Mouse (Mus musculus): ENCODE measurements around the gene Arhgap22. TPM values are rescaled to one million over a fixed set of nuclear protein-coding genes. Genes with fewer than 3 reads are reported as not detected.

Gene Arhgap22
- polyA plus RNA-seq, 1 experiment from 2014 or later = 4.5 TPM

DNA sequence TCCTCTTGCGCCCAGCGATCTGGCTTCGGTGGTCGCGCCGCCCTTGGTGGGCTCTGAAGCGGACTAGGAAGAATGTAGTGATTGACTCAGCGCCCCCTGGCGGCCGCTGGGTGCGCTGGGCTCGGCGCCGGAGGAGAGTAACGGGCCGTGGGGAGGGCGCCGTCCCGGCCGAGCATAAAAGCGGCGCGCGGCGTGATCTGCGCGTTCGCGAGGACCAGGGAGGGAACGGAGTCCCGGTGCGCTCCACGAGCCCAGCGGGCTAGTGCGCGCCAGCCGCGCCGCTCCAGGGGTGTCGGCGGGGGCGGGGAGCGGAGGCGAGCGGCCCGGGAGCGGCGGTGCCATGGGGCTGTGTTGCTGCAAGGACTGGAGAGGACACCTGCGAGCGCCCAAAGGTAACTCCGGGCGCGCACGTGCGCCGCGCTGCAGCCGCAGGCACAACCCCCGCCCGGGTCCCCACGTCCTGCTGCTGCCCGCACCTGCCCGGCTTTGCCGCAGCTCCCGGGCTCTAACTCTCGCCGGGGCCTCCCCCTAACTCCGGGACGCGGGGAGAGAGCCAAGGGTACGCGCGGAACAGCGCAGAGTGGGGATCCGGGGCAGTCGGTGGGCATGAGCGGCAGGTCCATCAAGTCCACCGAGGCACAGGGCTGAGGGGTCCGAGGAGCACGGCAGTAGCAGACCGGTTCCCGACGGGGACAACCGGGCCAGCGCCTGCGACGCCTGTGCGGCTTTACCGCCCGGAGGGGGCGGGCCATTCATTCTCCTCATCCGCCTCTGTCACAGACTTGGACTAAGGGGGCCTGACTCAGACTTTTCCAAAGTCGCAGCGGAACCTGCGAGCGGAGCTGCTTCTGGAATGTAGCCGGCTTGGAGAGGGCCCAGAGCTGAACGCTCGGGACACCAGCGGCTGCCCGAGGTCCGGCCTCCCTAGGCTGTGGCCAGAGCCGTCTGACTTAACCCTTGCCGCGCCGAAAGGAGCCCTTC, 106.0 kb downstream of the Arhgap22 start:
- Histone ChIP-seq H3K4me2 (peak overlapping the region; percentile 100), H3K9ac (ENCODE audit: low read depth, low read length) (peak overlapping the region; percentile 69), H3K27ac (ENCODE audit: low read depth, low read length) (no peak overlapping the region), H3K36me3 (ENCODE audit: control insufficient read depth, insufficient read depth, low read length) (no peaks in the 10 kb centered on the region), H3K4me3 (ENCODE audit: low read depth, low read length) (peak overlapping the region; percentile 70), H3K4me1 (ENCODE audit: control insufficient read depth, insufficient read depth, low read length) (peaks cover 12% of the 10 kb centered on the region), H3K27me3 (ENCODE audit: control insufficient read depth, insufficient read depth, low read length) (peaks cover 24% of the 10 kb centered on the region; the same call in 1 of the 2 replicates), H3K9me3 (replicated peaks; ENCODE audit: control insufficient read depth, low read length) (no peaks in the 10 kb centered on the region)
- peak; percentile 37 for ATAC-seq (replicated peaks; ENCODE audit: insufficient number of reproducible peaks, low FRiP score, low TSS enrichment)
- WGBS (ENCODE audit: insufficient replicate concordance) = under 1% methylated on average over 106 of the region's 106 CpGs

DNA sequence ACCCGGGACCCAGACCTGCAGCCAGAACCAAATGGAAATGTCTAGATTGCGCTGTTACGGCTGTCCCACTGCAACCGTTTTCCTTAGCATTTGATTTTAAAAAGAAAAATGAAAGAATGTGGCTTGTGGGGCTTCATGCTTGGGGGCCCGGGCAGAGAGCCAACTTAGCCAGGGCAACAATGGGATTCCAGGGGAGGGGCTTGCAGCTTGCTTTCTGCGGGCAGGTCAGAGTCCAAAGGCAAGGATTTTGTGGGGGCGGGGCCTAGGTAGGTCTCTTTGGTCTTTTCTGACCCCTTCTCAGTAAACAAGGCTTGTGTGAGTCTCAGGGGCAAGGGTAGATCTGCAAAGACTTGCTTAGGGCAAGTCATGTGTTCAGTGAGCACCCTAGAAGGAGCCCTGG, 107.0 kb downstream of the Arhgap22 start:
- no peak overlapping the region for H3K27ac ChIP-seq (ENCODE audit: low read depth, low read length)
- peaks cover 12% of the 10 kb centered on the region for H3K4me1 ChIP-seq (ENCODE audit: control insufficient read depth, insufficient read depth, low read length)
- WGBS (ENCODE audit: insufficient replicate concordance) = 10% methylated on average over 7 of the region's 7 CpGs
- H3K9me3 ChIP-seq (replicated peaks; ENCODE audit: control insufficient read depth, low read length) = no peaks in the 10 kb centered on the region
- peak overlapping the region; percentile 70 for H3K4me3 ChIP-seq (ENCODE audit: low read depth, low read length)
- no peak overlapping the region for H3K9ac ChIP-seq (ENCODE audit: low read depth, low read length)
- peaks cover 21% of the 10 kb centered on the region; the same call in 1 of the 2 replicates for H3K27me3 ChIP-seq (ENCODE audit: control insufficient read depth, insufficient read depth, low read length)
- no peak for ATAC-seq (replicated peaks; ENCODE audit: insufficient number of reproducible peaks, low FRiP score, low TSS enrichment)
- H3K4me2 ChIP-seq = peak overlapping the region; percentile 100
- no peaks in the 10 kb centered on the region for H3K36me3 ChIP-seq (ENCODE audit: control insufficient read depth, insufficient read depth, low read length)

DNA sequence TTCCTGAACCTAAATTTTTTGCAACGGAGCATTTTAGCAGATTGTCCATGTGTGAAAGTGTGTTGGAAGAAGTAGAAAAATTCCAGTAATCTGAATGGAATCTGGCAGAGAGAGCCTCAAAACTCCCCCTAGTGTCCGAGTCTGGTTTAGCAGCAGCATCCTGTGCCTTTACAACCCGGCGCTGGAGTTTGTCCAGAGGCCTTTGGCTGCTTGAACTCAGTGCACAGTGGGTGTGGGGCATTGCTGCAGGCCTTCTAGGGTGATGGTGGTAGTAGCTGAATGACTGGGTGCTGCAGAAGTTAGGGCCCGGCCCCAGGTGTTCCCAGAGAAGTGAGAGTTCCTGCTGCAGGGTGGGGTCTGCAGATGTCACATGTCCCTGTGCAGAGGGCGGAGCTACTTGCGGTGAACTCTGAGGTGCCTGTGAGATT, 108.8 kb downstream of the Arhgap22 start:
- Histone ChIP-seq H3K9ac (ENCODE audit: low read depth, low read length) (no peak overlapping the region), H3K4me2 (no peak overlapping the region; the same call in 1 of the 2 replicates), H3K27ac (ENCODE audit: low read depth, low read length) (no peak overlapping the region), H3K4me1 (ENCODE audit: control insufficient read depth, insufficient read depth, low read length) (peaks cover 12% of the 10 kb centered on the region), H3K9me3 (replicated peaks; ENCODE audit: control insufficient read depth, low read length) (no peaks in the 10 kb centered on the region), H3K4me3 (ENCODE audit: low read depth, low read length) (no peak overlapping the region), H3K36me3 (ENCODE audit: control insufficient read depth, insufficient read depth, low read length) (no peaks in the 10 kb centered on the region), H3K27me3 (ENCODE audit: control insufficient read depth, insufficient read depth, low read length) (peaks cover 21% of the 10 kb centered on the region; the same call in 1 of the 2 replicates)
- WGBS (ENCODE audit: insufficient replicate concordance) = 22% methylated on average over 7 of the region's 7 CpGs
- ATAC-seq (replicated peaks; ENCODE audit: insufficient number of reproducible peaks, low FRiP score, low TSS enrichment) = no peak

DNA sequence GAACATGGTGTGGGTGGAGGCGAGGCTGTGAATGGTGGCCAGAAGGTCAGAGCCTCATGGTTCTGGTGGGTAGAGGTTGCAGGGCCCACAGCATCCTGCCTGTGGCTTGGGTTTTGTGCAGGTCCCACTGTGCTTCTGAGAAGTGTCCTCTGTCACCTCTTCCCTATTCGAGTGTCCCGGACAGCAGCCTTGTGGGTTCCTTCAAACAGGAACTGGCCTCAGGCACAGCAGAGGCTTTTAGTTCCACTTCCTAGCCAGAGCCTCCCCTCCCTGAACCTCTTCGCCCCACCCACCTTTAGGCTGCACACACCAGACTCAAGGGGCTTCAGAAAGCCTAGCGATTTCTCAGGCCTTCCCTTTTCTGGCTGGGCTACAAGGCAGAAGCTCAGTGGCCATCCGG, 110.7 kb downstream of the Arhgap22 start:
- Histone ChIP-seq H3K27me3 (ENCODE audit: control insufficient read depth, insufficient read depth, low read length) (peaks cover 19% of the 10 kb centered on the region; the same call in 1 of the 2 replicates), H3K27ac (ENCODE audit: low read depth, low read length) (no peak overlapping the region), H3K4me3 (ENCODE audit: low read depth, low read length) (no peak overlapping the region), H3K4me1 (ENCODE audit: control insufficient read depth, insufficient read depth, low read length) (peaks cover 25% of the 10 kb centered on the region), H3K9me3 (replicated peaks; ENCODE audit: control insufficient read depth, low read length) (no peaks in the 10 kb centered on the region), H3K4me2 (no peak overlapping the region), H3K36me3 (ENCODE audit: control insufficient read depth, insufficient read depth, low read length) (no peaks in the 10 kb centered on the region), H3K9ac (ENCODE audit: low read depth, low read length) (no peak overlapping the region)
- WGBS (ENCODE audit: insufficient replicate concordance) = 61% methylated on average over 6 of the region's 6 CpGs
- ATAC-seq (replicated peaks; ENCODE audit: insufficient number of reproducible peaks, low FRiP score, low TSS enrichment) = no peak

DNA sequence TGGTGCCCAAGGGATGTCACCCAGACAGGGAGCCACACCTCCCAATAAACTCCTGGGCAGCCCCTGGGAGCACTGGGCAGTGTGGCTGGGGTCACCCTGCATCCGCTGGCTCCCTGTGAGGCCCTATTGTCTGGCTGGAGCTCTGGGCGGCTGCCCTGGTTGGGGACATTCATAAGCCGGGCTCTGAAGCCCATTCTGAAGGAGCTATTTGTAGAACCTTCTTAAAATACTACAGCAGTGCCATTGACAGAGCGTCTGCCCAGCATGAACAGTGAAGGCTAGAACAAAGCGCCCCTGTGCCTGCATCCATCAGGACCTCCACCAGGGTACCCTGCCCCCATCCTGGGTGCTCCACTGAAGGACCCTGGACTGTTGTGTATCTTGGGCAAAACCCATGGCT, 114.5 kb downstream of the Arhgap22 start:
- H3K27me3 ChIP-seq (ENCODE audit: control insufficient read depth, insufficient read depth, low read length) = peaks cover 5% of the 10 kb centered on the region; the same call in 1 of the 2 replicates
- H3K36me3 ChIP-seq (ENCODE audit: control insufficient read depth, insufficient read depth, low read length) = no peaks in the 10 kb centered on the region
- H3K27ac ChIP-seq (ENCODE audit: low read depth, low read length) = no peak overlapping the region
- WGBS (ENCODE audit: insufficient replicate concordance) = 31% methylated on average over 5 of the region's 5 CpGs
- H3K9me3 ChIP-seq (replicated peaks; ENCODE audit: control insufficient read depth, low read length) = no peaks in the 10 kb centered on the region
- no peak overlapping the region for H3K9ac ChIP-seq (ENCODE audit: low read depth, low read length)
- ATAC-seq (replicated peaks; ENCODE audit: insufficient number of reproducible peaks, low FRiP score, low TSS enrichment) = no peak
- peak overlapping the region; percentile 17; the same call in 1 of the 2 replicates for H3K4me2 ChIP-seq
- no peak overlapping the region for H3K4me3 ChIP-seq (ENCODE audit: low read depth, low read length)
- H3K4me1 ChIP-seq (ENCODE audit: control insufficient read depth, insufficient read depth, low read length) = peaks cover 18% of the 10 kb centered on the region

DNA sequence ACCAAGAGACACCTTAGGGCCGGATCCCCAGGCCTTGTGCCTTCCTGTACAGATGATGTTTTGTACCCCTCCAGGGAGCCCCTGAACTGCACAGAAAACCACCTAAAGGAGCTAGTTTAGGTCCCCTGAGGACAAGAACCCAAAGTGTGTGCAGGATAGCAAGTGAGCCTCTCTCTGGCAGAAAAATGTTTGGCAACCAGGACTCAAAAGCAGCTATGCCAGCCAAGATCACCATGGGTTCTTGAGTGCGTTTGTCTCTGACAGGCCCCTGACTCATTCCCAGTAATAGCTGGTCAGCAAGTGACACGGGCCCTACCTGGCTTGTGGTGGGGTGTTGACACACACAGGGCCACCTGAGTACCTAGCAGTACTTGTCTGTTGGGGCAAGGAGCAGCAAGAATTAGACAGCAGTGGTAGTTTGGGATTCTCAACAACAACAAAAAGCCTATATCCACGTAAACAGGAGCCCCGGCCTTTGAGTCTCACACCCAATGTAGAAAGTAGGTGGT, 115.5 kb downstream of the Arhgap22 start:
- ATAC-seq (replicated peaks; ENCODE audit: insufficient number of reproducible peaks, low FRiP score, low TSS enrichment) = no peak
- H3K4me3 ChIP-seq (ENCODE audit: low read depth, low read length) = no peak overlapping the region
- H3K4me2 ChIP-seq = no peak overlapping the region
- H3K4me1 ChIP-seq (ENCODE audit: control insufficient read depth, insufficient read depth, low read length) = peaks cover 18% of the 10 kb centered on the region
- H3K27ac ChIP-seq (ENCODE audit: low read depth, low read length) = no peak overlapping the region
- 77% methylated on average over 5 of the region's 5 CpGs for WGBS (ENCODE audit: insufficient replicate concordance)
- no peaks in the 10 kb centered on the region for H3K27me3 ChIP-seq (ENCODE audit: control insufficient read depth, insufficient read depth, low read length)
- H3K9ac ChIP-seq (ENCODE audit: low read depth, low read length) = no peak overlapping the region
- no peaks in the 10 kb centered on the region for H3K9me3 ChIP-seq (replicated peaks; ENCODE audit: control insufficient read depth, low read length)
- no peaks in the 10 kb centered on the region for H3K36me3 ChIP-seq (ENCODE audit: control insufficient read depth, insufficient read depth, low read length)

DNA sequence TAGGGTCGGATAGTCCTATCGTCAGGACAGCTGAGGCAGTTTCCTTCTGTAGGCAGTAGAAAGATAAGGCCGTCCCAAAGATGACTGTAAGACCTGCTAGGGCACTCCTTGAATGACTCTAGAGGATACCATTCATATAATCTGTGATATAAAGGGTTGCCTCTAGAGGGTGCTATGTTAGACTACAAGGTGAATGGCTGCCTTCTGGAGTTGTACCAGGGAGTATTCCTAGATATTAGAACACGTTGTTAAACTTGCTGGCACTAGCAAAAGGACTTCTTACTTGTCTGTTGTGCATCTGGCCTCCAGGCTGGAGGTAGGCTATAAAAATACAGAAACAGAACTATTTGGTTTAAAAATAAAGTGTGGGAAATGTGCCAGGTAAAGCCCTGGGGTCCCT, 117.2 kb downstream of the Arhgap22 start:
- Histone ChIP-seq H3K4me2 (no peak overlapping the region), H3K4me3 (ENCODE audit: low read depth, low read length) (no peak overlapping the region)
- WGBS (ENCODE audit: insufficient replicate concordance) = 42% methylated on average over 4 of the region's 4 CpGs

DNA sequence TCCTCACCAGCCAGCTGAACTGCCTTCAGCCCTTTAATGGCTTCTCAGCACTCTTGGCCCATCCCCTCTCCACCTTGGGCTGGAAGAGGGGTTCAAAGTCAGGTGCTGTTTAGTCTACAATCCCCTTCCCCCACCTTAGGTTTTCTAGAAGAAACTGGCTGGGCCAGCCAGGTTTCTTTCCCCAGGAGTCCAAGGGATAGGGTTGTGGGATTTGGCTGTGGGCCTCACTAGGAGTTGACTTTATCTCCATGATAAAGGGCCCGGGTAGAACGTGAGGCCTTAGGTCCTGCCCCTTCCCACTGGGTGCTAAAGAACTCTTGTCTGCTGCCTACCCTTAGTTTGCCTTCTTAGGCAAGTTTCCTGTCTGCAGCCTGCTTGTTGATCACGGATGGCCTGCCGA, 117.8 kb downstream of the Arhgap22 start:
- H3K4me1 ChIP-seq (ENCODE audit: control insufficient read depth, insufficient read depth, low read length) = peaks cover 20% of the 10 kb centered on the region
- ATAC-seq (replicated peaks; ENCODE audit: insufficient number of reproducible peaks, low FRiP score, low TSS enrichment) = no peak
- H3K9ac ChIP-seq (ENCODE audit: low read depth, low read length) = 0 out of 2 replicates have a peak overlapping the region, but pooled peaks have one; percentile 22
- no peak overlapping the region for H3K4me3 ChIP-seq (ENCODE audit: low read depth, low read length)
- no peaks in the 10 kb centered on the region for H3K9me3 ChIP-seq (replicated peaks; ENCODE audit: control insufficient read depth, low read length)
- no peak overlapping the region for H3K4me2 ChIP-seq
- no peaks in the 10 kb centered on the region for H3K27me3 ChIP-seq (ENCODE audit: control insufficient read depth, insufficient read depth, low read length)
- H3K27ac ChIP-seq (ENCODE audit: low read depth, low read length) = no peak overlapping the region
- no peaks in the 10 kb centered on the region for H3K36me3 ChIP-seq (ENCODE audit: control insufficient read depth, insufficient read depth, low read length)
- 21% methylated on average over 4 of the region's 4 CpGs for WGBS (ENCODE audit: insufficient replicate concordance)

More for the DNA sequence above, 117.2 kb downstream of the Arhgap22 start:
- Histone ChIP-seq H3K9ac (ENCODE audit: low read depth, low read length) (no peak overlapping the region), H3K4me1 (ENCODE audit: control insufficient read depth, insufficient read depth, low read length) (peaks cover 20% of the 10 kb centered on the region), H3K27me3 (ENCODE audit: control insufficient read depth, insufficient read depth, low read length) (no peaks in the 10 kb centered on the region), H3K9me3 (replicated peaks; ENCODE audit: control insufficient read depth, low read length) (no peaks in the 10 kb centered on the region), H3K36me3 (ENCODE audit: control insufficient read depth, insufficient read depth, low read length) (no peaks in the 10 kb centered on the region), H3K27ac (ENCODE audit: low read depth, low read length) (no peak overlapping the region)
- no peak for ATAC-seq (replicated peaks; ENCODE audit: insufficient number of reproducible peaks, low FRiP score, low TSS enrichment)
